Mouse (Mus musculus) MEL (cell line): ENCODE measurements around the gene Tmem132d. TPM values are rescaled to one million over a fixed set of nuclear protein-coding genes. Genes with fewer than 3 reads are reported as not detected.

Experiments
- DNase-seq: peaks from one replicate; pipeline ENCODE4 v3.0.0; 2011; ENCODE audit warnings: low read depth, low spot score
- H3K27ac ChIP-seq: 2 replicates; pipeline ENCODE4 v1.5.1; 2012; ENCODE audit warnings: low read depth, mild to moderate bottlenecking, control low read depth, low read length, moderate library complexity; ENCODE audit not compliant: control insufficient read depth
- H3K27me3 ChIP-seq, 2 experiments: fragments of 150-350 bp in 1 of 2; sonication (generic) in 1 of 2; 2 replicates each; pipeline ENCODE4 v1.6.1; 2012; ENCODE audit warnings: low read length in 2 of 2, mild to moderate bottlenecking in 2 of 2, improper control_type of control experiment in 1 of 2, moderate library complexity in 1 of 2; ENCODE audit not compliant: insufficient read depth in 2 of 2, control insufficient read depth in 1 of 2
- H3K36me3 ChIP-seq, 2 experiments: 2 replicates each; pipeline ENCODE4 v1.6.1; 2012 to 2014; ENCODE audit warnings: low read length in 2 of 2, improper control_type of control experiment in 1 of 2, inconsistent platforms in 1 of 2, mild to moderate bottlenecking in 1 of 2; ENCODE audit not compliant: insufficient read depth in 2 of 2, control insufficient read depth in 1 of 2
- H3K4me1 ChIP-seq, 2 experiments: fragments of 150-350 bp in 1 of 2; sonication (generic) in 1 of 2; 2 replicates each; pipeline ENCODE4 v1.6.1; 2012; ENCODE audit warnings: low read length in 2 of 2, improper control_type of control experiment in 1 of 2, mild to moderate bottlenecking in 1 of 2; ENCODE audit not compliant: insufficient read depth in 2 of 2, control insufficient read depth in 1 of 2
- H3K4me3 ChIP-seq, 2 experiments: fragments of 150-350 bp in 1 of 2; sonication (generic) in 1 of 2; 2 replicates each; pipeline ENCODE4 v1.5.1; 2012; ENCODE audit warnings: low read depth in 2 of 2, low read length in 2 of 2, mild to moderate bottlenecking in 2 of 2, moderate library complexity in 2 of 2, control low read depth in 1 of 2, improper control_type of control experiment in 1 of 2; ENCODE audit not compliant: control insufficient read depth in 1 of 2, insufficient read depth in 1 of 2
- H3K79me2 ChIP-seq: 2 replicates; pipeline ENCODE4 v1.6.1; 2012; ENCODE audit warnings: mild to moderate bottlenecking, low read length, moderate library complexity; ENCODE audit not compliant: control insufficient read depth, poor library complexity, insufficient read depth
- H3K9ac ChIP-seq: 2 replicates; pipeline ENCODE4 v1.6.1; 2012; ENCODE audit warnings: low read depth, mild to moderate bottlenecking, control low read depth, low read length, moderate library complexity; ENCODE audit not compliant: control insufficient read depth, poor library complexity, severe bottlenecking
- H3K9me3 ChIP-seq: fragments of 150-350 bp; sonication (generic); replicated peaks from 2 replicates; pipeline ENCODE4 v1.6.1; 2012; ENCODE audit warnings: mild to moderate bottlenecking, low read length, improper control_type of control experiment, moderate library complexity; ENCODE audit not compliant: insufficient read depth
- BHLHE40 ChIP-seq: IDR thresholded peaks from 2 replicates; pipeline ENCODE4 v1.6.1; 2012; ENCODE audit warnings: low read depth, mild to moderate bottlenecking, inconsistent platforms, low read length, improper control_type of control experiment, borderline replicate concordance
- GATA1 ChIP-seq: IDR thresholded peaks from 2 replicates; pipeline ENCODE4 v1.6.1; 2011; ENCODE audit warnings: low read depth, low read length, improper control_type of control experiment
- JUND ChIP-seq: IDR thresholded peaks from 2 replicates; pipeline ENCODE4 v1.6.1; 2011; ENCODE audit warnings: low read depth, mild to moderate bottlenecking, improper control_type of control experiment, low read length
- MAX ChIP-seq: IDR thresholded peaks from 2 replicates; pipeline ENCODE4 v1.6.1; 2011; ENCODE audit warnings: low read length, improper control_type of control experiment
- MEF2A ChIP-seq: IDR thresholded peaks from 2 replicates; pipeline ENCODE4 v1.6.1; 2014; ENCODE audit warnings: low read depth, mild to moderate bottlenecking, inconsistent platforms, low read length, improper control_type of control experiment; ENCODE audit not compliant: poor library complexity, insufficient replicate concordance, severe bottlenecking; ENCODE audit errors: extremely low read depth
- MXI1 ChIP-seq: IDR thresholded peaks from 2 replicates; pipeline ENCODE4 v1.6.1; 2011; ENCODE audit warnings: mild to moderate bottlenecking, low read depth, low read length, improper control_type of control experiment
- MYB ChIP-seq: IDR thresholded peaks from 2 replicates; pipeline ENCODE4 v1.6.1; 2011; ENCODE audit warnings: mild to moderate bottlenecking, low read depth, low read length, improper control_type of control experiment
- MYC ChIP-seq: IDR thresholded peaks from 2 replicates; pipeline ENCODE4 v1.6.1; 2011; ENCODE audit warnings: low read depth, mild to moderate bottlenecking, low read length, improper control_type of control experiment, moderate library complexity
- NRF1 ChIP-seq: IDR thresholded peaks from 2 replicates; pipeline ENCODE4 v1.6.1; 2014; ENCODE audit warnings: low read depth, mild to moderate bottlenecking, inconsistent platforms, low read length, improper control_type of control experiment, moderate library complexity; ENCODE audit not compliant: poor library complexity, insufficient read depth, severe bottlenecking
- POLR2A ChIP-seq, 2 experiments: IDR thresholded peaks; 2 replicates each; pipeline ENCODE4 v1.6.1; 2011 to 2012; ENCODE audit warnings: low read length in 2 of 2, mild to moderate bottlenecking in 2 of 2, control low read depth in 1 of 2, improper control_type of control experiment in 1 of 2, low read depth in 1 of 2, moderate library complexity in 1 of 2; ENCODE audit not compliant: control insufficient read depth in 1 of 2, insufficient read depth in 1 of 2, poor library complexity in 1 of 2
- POLR2AphosphoS5 ChIP-seq: IDR thresholded peaks from 2 replicates; pipeline ENCODE4 v1.6.1; 2012; ENCODE audit warnings: low read depth, borderline replicate concordance, mild to moderate bottlenecking, inconsistent platforms, low read length, moderate library complexity, mixed read lengths
- TAL1 ChIP-seq: IDR thresholded peaks from 2 replicates; pipeline ENCODE4 v1.6.1; 2012; ENCODE audit warnings: mild to moderate bottlenecking, inconsistent platforms, low read length, moderate library complexity, mixed read lengths
- USF2 ChIP-seq, 2 experiments: IDR thresholded peaks; 2 replicates each; pipeline ENCODE4 v1.6.1; 2011 to 2012; ENCODE audit warnings: improper control_type of control experiment in 2 of 2, low read length in 2 of 2, borderline replicate concordance in 1 of 2, inconsistent platforms in 1 of 2, low read depth in 1 of 2, mild to moderate bottlenecking in 1 of 2; ENCODE audit not compliant: insufficient read depth in 1 of 2
- ZNF384 ChIP-seq: IDR thresholded peaks from 2 replicates; pipeline ENCODE4 v1.6.1; 2012; ENCODE audit warnings: low read depth, mild to moderate bottlenecking, inconsistent platforms, low read length, improper control_type of control experiment
- polyA plus RNA-seq, 2 experiments: library from polyadenylated mRNA; stranded (reverse) in 1 of 2; unstranded in 1 of 2; fragments of >175 nt in 1 of 2; fragments of >200 nt in 1 of 2; gene quantifications; 2 replicates each; pipeline versions ENCODE4 v1.2.1 to v1.2.4; 2012; ENCODE audit warnings: low replicate concordance in 2 of 2, low read depth in 1 of 2; ENCODE audit not compliant: insufficient read length in 2 of 2, insufficient read depth in 1 of 2, missing spikeins in 1 of 2
- total RNA-seq: library from RNA; depleted of rRNA; stranded (reverse); fragments of 300-350 nt; gene quantifications from 2 replicates; pipeline ENCODE4 v1.2.3, GENCODE M21; 2012

Gene Tmem132d
- total and polyA plus RNA-seq, 3 experiments: not detected

- Histone ChIP-seq H3K27ac (no peak overlapping the region), H3K9ac (no peak overlapping the region), H3K4me1 (no peaks in the 10 kb centered on the region), H3K4me3 (no peak overlapping the region), H3K79me2 (no peaks in the 10 kb centered on the region), H3K27me3 (no peaks in the 10 kb centered on the region), H3K36me3 (no peaks in the 10 kb centered on the region), H3K9me3 (no peaks in the 10 kb centered on the region)
- no peak for TF ChIP-seq ZNF384
- TF ChIP-seq POLR2AphosphoS5: no peak
- no peak for TF ChIP-seq JUND
- no peak for TF ChIP-seq GATA1
- no peak for TF ChIP-seq MXI1
- no peak for DNase-seq
Observed at GRCm38 (mm10) chr5:127962656-127963055, 470.2 kb downstream of the Tmem132d start.

- no peak overlapping the region for H3K9ac ChIP-seq
- no peaks in the 10 kb centered on the region for H3K9me3 ChIP-seq
- H3K4me3 ChIP-seq: no peak overlapping the region
- no peak for DNase-seq
- no peaks in the 10 kb centered on the region for H3K4me1 ChIP-seq
- no peaks in the 10 kb centered on the region for H3K27me3 ChIP-seq
- no peak for TF ChIP-seq USF2 (IDR thresholded peaks at IDR 0.05; ENCODE audit: borderline replicate concordance in 1 of 2, insufficient read depth in 1 of 2, low read depth in 1 of 2, low read length in 2 of 2)
- no peak for TF ChIP-seq MXI1
- TF ChIP-seq ZNF384: no peak
- no peak for TF ChIP-seq JUND
- no peak for TF ChIP-seq BHLHE40
- no peak for TF ChIP-seq MYB
- no peak for TF ChIP-seq MYC
- no peak for TF ChIP-seq MAX
- no peak for TF ChIP-seq POLR2A (IDR thresholded peaks at IDR 0.05; ENCODE audit: control insufficient read depth in 1 of 2, insufficient read depth in 1 of 2, low read depth in 1 of 2, low read length in 2 of 2, poor library complexity in 1 of 2)
- no peak for TF ChIP-seq NRF1
- no peak for TF ChIP-seq MEF2A
- TF ChIP-seq TAL1: no peak
- TF ChIP-seq POLR2AphosphoS5: no peak
- no peak overlapping the region for H3K27ac ChIP-seq
- no peaks in the 10 kb centered on the region for H3K79me2 ChIP-seq
- H3K36me3 ChIP-seq: no peaks in the 10 kb centered on the region
Observed at GRCm38 (mm10) chr5:127956511-127957097, 476.3 kb downstream of the Tmem132d start.
